Mouse (Mus musculus) forebrain, embryonic 12.5 days (tissue): ENCODE measurements around the gene Srf. TPM values are rescaled to one million over a fixed set of nuclear protein-coding genes. Genes with fewer than 3 reads are reported as not detected.

ENCODE experiments used
- ATAC-seq: fragments of 200-750 bp; cut with Nextera tagmentation; 2 replicates; pipeline ENCODE4 v1.8.0; 2017; ENCODE audit warnings: moderate TSS enrichment; ENCODE audit not compliant: low FRiP score
- H3K27ac ChIP-seq: fragments of 300-500 bp; sonication (generic); 2 replicates; pipeline ENCODE4 v1.5.1; 2016; ENCODE audit warnings: mild to moderate bottlenecking
- H3K27me3 ChIP-seq: fragments of 300-500 bp; sonication (generic); 2 replicates; pipeline ENCODE4 v1.6.1; 2016; ENCODE audit warnings: mild to moderate bottlenecking
- H3K36me3 ChIP-seq: fragments of 300-500 bp; sonication (generic); replicated peaks from 2 replicates; pipeline ENCODE4 v1.6.1; 2016; ENCODE audit warnings: mild to moderate bottlenecking
- H3K4me1 ChIP-seq: fragments of 300-500 bp; sonication (generic); 2 replicates; pipeline ENCODE4 v1.6.1; 2016
- H3K4me2 ChIP-seq: fragments of 300-500 bp; sonication (generic); 2 replicates; pipeline ENCODE4 v1.6.1; 2016; ENCODE audit warnings: mild to moderate bottlenecking, moderate library complexity
- H3K4me3 ChIP-seq: fragments of 300-500 bp; sonication (generic); replicated peaks from 2 replicates; pipeline ENCODE4 v1.5.1; 2016; ENCODE audit warnings: mild to moderate bottlenecking
- H3K9ac ChIP-seq: fragments of 300-500 bp; sonication (generic); 2 replicates; pipeline ENCODE4 v1.6.1; 2016; ENCODE audit warnings: mild to moderate bottlenecking
- H3K9me3 ChIP-seq: fragments of 300-500 bp; sonication (generic); 2 replicates; pipeline ENCODE4 v1.6.1; 2016
- WGBS: fragments of 180-500 bp; shearing (Covaris S2); methylation state at CpG from one replicate; pipeline ENCODE4 v1.1.7; 2016; 5-methylcytosine and 5-hydroxymethylcytosine counted together
- polyA plus RNA-seq: library from polyadenylated mRNA; unstranded; fragments of >200 nt; fragmentation: Nextera tagmentation; extraction: Ambion mirVana; gene quantifications from 2 replicates; pipeline ENCODE4 v1.2.1, GENCODE M21; 2016

The Srf gene
- polyA plus RNA-seq = 5.0 TPM in 2 replicates

GRCm38 (mm10) chr17:46555673-46556583 lies at the start of gene Srf:
Gene Srf, minus strand, starts transcription at chr17:46556175.
- Histone ChIP-seq H3K27me3 (no peaks in the 10 kb centered on the region), H3K4me3 (peak within 1 kb of the TSS; percentile 98), H3K36me3 (peaks cover 14% of the 10 kb centered on the region), H3K4me2 (peak within 1 kb of the TSS; percentile 96), H3K4me1 (peaks cover 36% of the 10 kb centered on the region), H3K9me3 (no peaks in the 10 kb centered on the region), H3K27ac (peak within 1 kb of the TSS; percentile 92), H3K9ac (peak within 1 kb of the TSS; percentile 99)
- under 1% methylated on average over 83 of the region's 87 CpGs for WGBS
- peak; percentile 95 for ATAC-seq

GRCm38 (mm10) chr17:46605126-46605525 lies 49.2 kb upstream of the Srf start:
- WGBS = 59% methylated on average over 5 of the region's 5 CpGs
- Histone ChIP-seq H3K4me2 (no peak overlapping the region), H3K9ac (no peak overlapping the region), H3K4me1 (peaks cover 23% of the 10 kb centered on the region), H3K27me3 (no peaks in the 10 kb centered on the region), H3K9me3 (no peaks in the 10 kb centered on the region), H3K36me3 (no peaks in the 10 kb centered on the region), H3K4me3 (no peak overlapping the region), H3K27ac (peak overlapping the region; percentile 33; the same call in 1 of the 2 replicates)
- no peak for ATAC-seq

GRCm38 (mm10) chr17:46603229-46603628 lies 47.3 kb upstream of the Srf start:
- H3K4me3 ChIP-seq = no peak overlapping the region
- H3K4me2 ChIP-seq = no peak overlapping the region
- no peaks in the 10 kb centered on the region for H3K36me3 ChIP-seq
- ATAC-seq = no peak
- H3K4me1 ChIP-seq = peaks cover 15% of the 10 kb centered on the region
- H3K27me3 ChIP-seq = no peaks in the 10 kb centered on the region
- H3K9ac ChIP-seq = no peak overlapping the region
- H3K27ac ChIP-seq = no peak overlapping the region
- H3K9me3 ChIP-seq = no peaks in the 10 kb centered on the region
- WGBS = 96% methylated on average over 4 of the region's 4 CpGs

GRCm38 (mm10) chr17:46602212-46602611 lies 46.2 kb upstream of the Srf start:
- no peaks in the 10 kb centered on the region for H3K27me3 ChIP-seq
- H3K9ac ChIP-seq = no peak overlapping the region
- no peak overlapping the region for H3K27ac ChIP-seq
- no peak overlapping the region for H3K4me3 ChIP-seq
- 80% methylated on average over 9 of the region's 9 CpGs for WGBS
- peaks cover 15% of the 10 kb centered on the region for H3K4me1 ChIP-seq
- H3K9me3 ChIP-seq = no peaks in the 10 kb centered on the region
- no peak for ATAC-seq
- no peak overlapping the region for H3K4me2 ChIP-seq
- no peaks in the 10 kb centered on the region for H3K36me3 ChIP-seq

GRCm38 (mm10) chr17:46600569-46600968 lies 44.6 kb upstream of the Srf start:
- no peaks in the 10 kb centered on the region for H3K27me3 ChIP-seq
- peaks cover 10% of the 10 kb centered on the region for H3K4me1 ChIP-seq
- no peaks in the 10 kb centered on the region for H3K9me3 ChIP-seq
- no peak overlapping the region for H3K4me3 ChIP-seq
- H3K36me3 ChIP-seq = no peaks in the 10 kb centered on the region
- no peak overlapping the region for H3K9ac ChIP-seq
- H3K4me2 ChIP-seq = no peak overlapping the region
- WGBS = 97% methylated on average over 2 of the region's 2 CpGs
- ATAC-seq = no peak
- no peak overlapping the region for H3K27ac ChIP-seq

GRCm38 (mm10) chr17:46598963-46599362 lies 43.0 kb upstream of the Srf start:
- H3K9me3 ChIP-seq = no peaks in the 10 kb centered on the region
- H3K27ac ChIP-seq = no peak overlapping the region
- H3K9ac ChIP-seq = no peak overlapping the region
- H3K27me3 ChIP-seq = no peaks in the 10 kb centered on the region
- peaks cover 9% of the 10 kb centered on the region for H3K4me1 ChIP-seq
- no peak for ATAC-seq
- H3K4me3 ChIP-seq = no peak overlapping the region
- H3K36me3 ChIP-seq = no peaks in the 10 kb centered on the region
- WGBS = 90% methylated on average over 4 of the region's 4 CpGs
- no peak overlapping the region for H3K4me2 ChIP-seq

- no peak overlapping the region for H3K9ac ChIP-seq
- no peaks in the 10 kb centered on the region for H3K36me3 ChIP-seq
- ATAC-seq = no peak
- H3K4me3 ChIP-seq = no peak overlapping the region
- no peaks in the 10 kb centered on the region for H3K9me3 ChIP-seq
- H3K4me1 ChIP-seq = peaks cover 9% of the 10 kb centered on the region
- 94% methylated on average over 11 of the region's 11 CpGs for WGBS
- H3K4me2 ChIP-seq = no peak overlapping the region
- no peaks in the 10 kb centered on the region for H3K27me3 ChIP-seq
- no peak overlapping the region for H3K27ac ChIP-seq
These were observed 42.0 kb upstream of the Srf start for GRCm38 (mm10) chr17:46597956-46598355.

- no peak overlapping the region for H3K4me3 ChIP-seq
- no peaks in the 10 kb centered on the region for H3K27me3 ChIP-seq
- peaks cover 9% of the 10 kb centered on the region for H3K4me1 ChIP-seq
- H3K9me3 ChIP-seq = no peaks in the 10 kb centered on the region
- ATAC-seq = no peak
- H3K4me2 ChIP-seq = no peak overlapping the region
- WGBS = 83% methylated on average over 6 of the region's 6 CpGs
- H3K27ac ChIP-seq = peak overlapping the region; percentile 31; the same call in 1 of the 2 replicates
- H3K9ac ChIP-seq = no peak overlapping the region
- peaks cover 9% of the 10 kb centered on the region; the same call in 1 of the 2 replicates for H3K36me3 ChIP-seq
These were observed 39.4 kb upstream of the Srf start for GRCm38 (mm10) chr17:46595336-46595735.

- 55% methylated on average over 9 of the region's 9 CpGs for WGBS
- Histone ChIP-seq H3K27me3 (no peaks in the 10 kb centered on the region), H3K4me3 (no peak overlapping the region), H3K9ac (no peak overlapping the region), H3K4me1 (peaks cover 9% of the 10 kb centered on the region), H3K9me3 (no peaks in the 10 kb centered on the region), H3K4me2 (no peak overlapping the region), H3K36me3 (peaks cover 16% of the 10 kb centered on the region), H3K27ac (0 out of 2 replicates have a peak overlapping the region, but pooled peaks have one; percentile 31)
- ATAC-seq = no peak
These were observed 38.6 kb upstream of the Srf start for GRCm38 (mm10) chr17:46594606-46595005.

- Histone ChIP-seq H3K4me1 (peaks cover 9% of the 10 kb centered on the region), H3K4me2 (no peak overlapping the region), H3K9ac (no peak overlapping the region), H3K4me3 (no peak overlapping the region), H3K27me3 (no peaks in the 10 kb centered on the region), H3K27ac (no peak overlapping the region), H3K36me3 (peaks cover 31% of the 10 kb centered on the region), H3K9me3 (no peaks in the 10 kb centered on the region)
- ATAC-seq = no peak
- 90% methylated on average over 4 of the region's 4 CpGs for WGBS
These were observed 37.1 kb upstream of the Srf start for GRCm38 (mm10) chr17:46593124-46593523.

GRCm38 (mm10) chr17:46591406-46591805 lies 35.4 kb upstream of the Srf start:
- Histone ChIP-seq H3K36me3 (peaks cover 43% of the 10 kb centered on the region), H3K27ac (no peak overlapping the region), H3K4me1 (peaks cover 9% of the 10 kb centered on the region), H3K9me3 (no peaks in the 10 kb centered on the region), H3K4me2 (no peak overlapping the region), H3K4me3 (no peak overlapping the region), H3K9ac (no peak overlapping the region), H3K27me3 (no peaks in the 10 kb centered on the region)
- no peak for ATAC-seq
- 82% methylated on average over 19 of the region's 19 CpGs for WGBS

- H3K4me3 ChIP-seq = no peak overlapping the region
- no peak overlapping the region for H3K9ac ChIP-seq
- WGBS = 96% methylated on average over 7 of the region's 7 CpGs
- ATAC-seq = no peak
- no peak overlapping the region for H3K4me2 ChIP-seq
- H3K4me1 ChIP-seq = peaks cover 9% of the 10 kb centered on the region
- H3K27ac ChIP-seq = no peak overlapping the region
- H3K9me3 ChIP-seq = no peaks in the 10 kb centered on the region
- H3K27me3 ChIP-seq = no peaks in the 10 kb centered on the region
- H3K36me3 ChIP-seq = peaks cover 52% of the 10 kb centered on the region
These were observed 34.5 kb upstream of the Srf start for GRCm38 (mm10) chr17:46590439-46590838.
